Mouse (Mus musculus) gastrocnemius, postnatal 4 days (tissue): ENCODE measurements at regions not wholly inside any gene's neighbourhood (a gene's known extent, or its start where the extent isn't known, plus 50 kb on each side); places are given as distances from the start of the nearest gene placed in this dataset.

ENCODE experiments used
- DNase-seq, 2 experiments: peaks; one replicate each; pipeline ENCODE4 v3.0.0; 2021 to 2022; ENCODE audit warnings: low spot score in 2 of 2, mixed read lengths in 2 of 2

DNA sequence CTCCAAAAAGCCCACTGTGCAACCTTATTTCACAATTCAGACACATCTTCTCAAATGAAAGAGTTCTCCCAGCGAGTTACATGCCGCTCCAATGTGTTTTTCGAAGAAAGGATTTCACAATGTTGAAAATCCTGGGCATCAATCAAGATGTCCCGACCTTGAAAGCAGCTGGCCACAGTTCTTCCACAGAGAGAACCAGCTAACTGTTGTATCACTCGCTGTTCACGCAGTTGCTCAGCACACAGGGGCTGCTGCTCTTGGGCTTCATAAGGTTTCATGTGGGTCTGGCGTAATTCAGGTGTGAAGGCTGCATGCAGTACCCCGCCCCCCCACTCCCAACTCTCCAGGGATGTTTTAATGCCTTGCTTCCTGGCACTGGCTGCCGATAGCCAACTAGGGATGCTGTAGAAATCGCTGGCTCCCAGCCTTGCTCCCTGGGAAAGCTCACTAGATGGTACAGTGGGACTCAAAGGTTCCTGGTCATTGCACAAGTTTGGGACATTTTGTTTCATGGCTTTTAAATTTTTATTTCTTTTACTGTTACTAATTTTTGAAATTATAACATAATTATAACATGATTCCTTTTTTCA is 65.5 kb upstream of the Sash1 start:
- DNase-seq = no peak

DNA sequence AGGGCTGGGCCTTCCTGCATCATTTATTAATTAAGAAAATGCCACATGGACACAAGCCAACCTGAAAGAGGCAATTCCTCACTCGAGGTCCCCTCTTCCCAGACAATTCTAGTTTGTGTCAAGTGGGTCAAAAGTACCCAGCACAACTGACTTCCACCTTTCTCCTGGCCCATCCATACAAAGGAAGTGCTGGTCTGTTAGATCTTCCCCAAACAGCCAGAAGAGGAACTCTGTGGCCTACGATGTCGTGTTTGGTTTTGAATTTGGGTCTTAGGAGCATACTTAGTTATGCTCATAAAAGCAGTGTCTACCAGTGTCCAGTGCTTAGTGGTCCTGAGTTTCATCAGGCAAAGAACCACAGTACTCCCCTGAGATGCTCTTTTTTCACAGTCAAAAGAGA is 62.4 kb upstream of the Sash1 start:
- DNase-seq = no peak

DNA sequence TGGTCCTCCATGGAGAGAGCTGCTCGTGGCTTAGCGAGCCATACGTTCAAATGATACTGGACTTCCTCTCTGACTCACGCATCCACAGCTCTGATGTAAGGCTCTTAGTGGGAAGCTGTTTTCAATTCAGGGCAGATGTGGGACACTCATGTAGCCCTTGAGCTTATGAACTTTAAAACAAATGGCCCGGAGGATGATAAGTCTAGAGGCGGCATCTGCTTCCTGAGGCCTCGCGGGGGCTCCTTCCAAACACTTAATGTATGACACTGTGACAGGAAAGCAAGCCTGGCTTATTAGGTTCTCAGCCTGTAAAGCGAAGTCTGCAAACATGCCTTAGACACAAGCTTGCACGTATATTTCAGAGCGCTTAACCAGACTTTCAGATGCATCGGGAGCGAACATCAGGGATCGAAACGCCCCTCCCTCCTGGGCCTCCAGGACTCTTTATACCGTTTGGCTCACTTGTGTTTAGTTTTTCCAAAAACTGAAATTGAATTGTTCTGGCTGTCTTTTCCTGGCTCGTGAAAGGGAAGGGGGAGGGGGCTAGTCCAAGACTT is 59.4 kb upstream of the Sash1 start:
- DNase-seq = peak in 1 of 2 experiments; percentile 52

DNA sequence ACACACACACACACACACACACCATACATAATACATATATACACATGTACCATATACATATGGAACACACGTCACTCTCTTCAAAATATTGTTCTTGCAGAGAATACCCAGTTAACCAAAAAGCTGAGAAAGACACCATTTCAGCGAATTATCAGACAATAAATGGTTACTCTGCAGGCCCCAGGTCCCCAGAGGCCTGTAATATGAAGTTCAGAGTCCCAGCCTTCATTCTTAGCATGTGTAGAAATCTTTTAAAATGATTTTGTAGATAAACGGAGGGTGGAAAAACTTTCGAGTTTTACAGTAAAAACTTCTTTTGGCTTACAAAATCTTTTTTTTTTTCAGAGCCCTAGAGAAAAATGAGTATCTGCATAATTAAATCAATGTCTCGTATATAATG is 58.7 kb upstream of the Sash1 start:
- DNase-seq = no peak

DNA sequence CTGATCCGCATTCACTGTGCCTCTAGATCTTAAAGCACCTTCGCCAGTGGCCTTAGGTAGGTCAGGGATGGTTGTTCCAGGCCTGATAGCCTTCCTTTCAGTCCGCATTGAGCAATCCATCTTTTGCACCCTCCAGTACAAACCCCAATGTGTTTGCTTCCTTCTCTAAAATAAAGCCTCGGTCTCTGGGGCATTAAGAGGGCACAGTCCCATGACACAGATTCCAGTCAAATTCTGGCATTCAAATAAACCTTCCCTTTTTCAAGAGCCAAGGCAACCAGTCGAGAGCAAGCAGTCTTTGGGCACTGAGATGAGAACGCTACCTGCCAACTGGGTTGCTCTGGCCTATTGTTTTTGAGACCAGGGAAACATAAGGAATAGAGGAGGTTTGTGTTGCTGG is 57.8 kb upstream of the Sash1 start:
- no peak for DNase-seq

DNA sequence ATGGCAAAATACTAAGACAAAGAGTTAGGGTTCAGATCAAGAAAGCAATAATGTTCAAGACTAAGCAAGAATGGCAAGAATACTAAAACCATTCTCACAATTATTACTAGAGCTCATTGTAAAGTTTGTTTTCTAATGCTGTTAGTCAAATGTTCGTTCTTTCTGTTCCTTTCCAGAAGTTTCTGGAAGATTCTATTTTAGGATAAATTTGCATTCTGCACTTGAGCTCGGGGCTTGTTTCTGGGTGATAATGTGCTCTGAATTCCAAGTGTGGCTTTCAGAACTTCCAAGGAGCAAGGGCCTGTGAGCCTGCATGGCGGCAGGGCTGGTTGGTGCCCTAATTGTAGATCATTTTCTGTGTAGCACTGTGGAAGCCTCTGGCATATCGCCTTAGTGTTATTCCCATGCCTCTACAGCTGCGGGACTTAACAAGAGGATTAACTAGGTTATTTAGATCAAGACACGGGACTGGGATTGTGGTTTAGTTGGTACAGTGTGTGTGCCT is 57.1 kb upstream of the Sash1 start:
- DNase-seq = no peak

DNA sequence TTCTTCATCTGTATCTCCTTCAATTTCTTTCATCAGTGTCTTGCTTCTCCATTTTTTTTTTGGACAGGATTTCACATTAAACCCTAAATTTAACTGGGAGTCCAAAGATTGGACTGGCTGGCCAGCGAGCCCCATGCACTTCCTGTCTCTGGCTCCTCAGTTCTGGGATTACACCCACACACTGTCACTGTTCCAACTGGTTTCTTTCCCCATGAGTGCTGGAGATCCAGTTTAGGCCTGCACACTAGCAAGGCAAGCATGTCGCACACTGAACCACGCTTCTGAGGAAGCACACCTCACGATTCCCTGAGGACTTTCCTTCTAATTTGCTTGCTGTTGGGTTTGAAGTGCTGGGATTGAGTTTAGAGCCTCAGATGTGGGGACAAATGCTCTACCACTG is 50.5 kb upstream of the Sash1 start:
- no peak for DNase-seq
